Mouse (Mus musculus) midbrain, embryonic 14.5 days (tissue): ENCODE measurements around the gene Galnt16. TPM values are rescaled to one million over a fixed set of nuclear protein-coding genes. Genes with fewer than 3 reads are reported as not detected.

ENCODE experiments used
- ATAC-seq: fragments of 200-750 bp; cut with Nextera tagmentation; 2 replicates; pipeline ENCODE4 v1.8.0; 2017; ENCODE audit warnings: moderate number of reproducible peaks, moderate library complexity; ENCODE audit not compliant: low FRiP score, low TSS enrichment
- DNase-seq: peaks from one replicate; pipeline ENCODE4 v3.0.0-alpha.2; 2015
- H3K27ac ChIP-seq: fragments of 300-500 bp; sonication (generic); replicated peaks from 2 replicates; pipeline ENCODE4 v1.5.1; 2014; ENCODE audit warnings: mild to moderate bottlenecking, low read depth, low read length, moderate library complexity
- H3K27me3 ChIP-seq: fragments of 300-500 bp; sonication (generic); 2 replicates; pipeline ENCODE4 v1.6.1; 2014; ENCODE audit warnings: low read length, control low read depth, mixed read lengths; ENCODE audit not compliant: control insufficient read depth, insufficient read depth
- H3K36me3 ChIP-seq: fragments of 300-500 bp; sonication (generic); 2 replicates; pipeline ENCODE4 v1.6.1; 2014; ENCODE audit warnings: low read length, control low read depth; ENCODE audit not compliant: control insufficient read depth, insufficient read depth
- H3K4me1 ChIP-seq: fragments of 300-500 bp; sonication (generic); 2 replicates; pipeline ENCODE4 v1.6.1; 2014; ENCODE audit warnings: mild to moderate bottlenecking, antibody characterized with exemption, low read length, control low read depth; ENCODE audit not compliant: control insufficient read depth, insufficient read depth
- H3K4me2 ChIP-seq: fragments of 300-500 bp; sonication (generic); 2 replicates; pipeline ENCODE4 v1.6.1; 2014; ENCODE audit warnings: mild to moderate bottlenecking, low read length, moderate library complexity
- H3K4me3 ChIP-seq: fragments of 300-500 bp; sonication (generic); replicated peaks from 2 replicates; pipeline ENCODE4 v1.5.1; 2014; ENCODE audit warnings: low read depth, low read length
- H3K9ac ChIP-seq: fragments of 300-500 bp; sonication (generic); replicated peaks from 2 replicates; pipeline ENCODE4 v1.6.1; 2014; ENCODE audit warnings: mild to moderate bottlenecking, low read length, moderate library complexity
- H3K9me3 ChIP-seq: fragments of 300-500 bp; sonication (generic); 2 replicates; pipeline ENCODE4 v1.6.1; 2016; ENCODE audit warnings: low read length, control low read depth, mixed read lengths; ENCODE audit not compliant: control insufficient read depth
- WGBS: fragments of 180-500 bp; shearing (Covaris S2); extraction: QIAGEN DNeasy Blood & Tissue Kit; methylation state at CpG from one replicate; pipeline ENCODE4 v1.1.7; 2014; 5-methylcytosine and 5-hydroxymethylcytosine counted together
- polyA plus RNA-seq: library from polyadenylated mRNA; unstranded; fragments of >200 nt; fragmentation: Nextera tagmentation; extraction: Ambion mirVana; gene quantifications from 2 replicates; pipeline ENCODE4 v1.2.1, GENCODE M21; 2014

The Galnt16 gene
- polyA plus RNA-seq, 1 experiment from 2014 or later: 21.7 TPM

GRCm38 (mm10) chr12:80644506-80644868, 126.4 kb downstream of the Galnt16 start:
- DNase-seq (peak; percentile 13), ATAC-seq (no peak)
- Histone ChIP-seq H3K4me2 (peak overlapping the region; percentile 96), H3K27me3 (no peaks in the 10 kb centered on the region), H3K9me3 (no peaks in the 10 kb centered on the region), H3K4me3 (peak overlapping the region; percentile 93), H3K36me3 (peaks cover 21% of the 10 kb centered on the region), H3K4me1 (peaks cover 36% of the 10 kb centered on the region), H3K9ac (peak overlapping the region; percentile 87), H3K27ac (no peak overlapping the region; the same call in 1 of the 2 replicates)
- 11% methylated on average over 18 of the region's 18 CpGs for WGBS

GRCm38 (mm10) chr12:80646377-80646776, 128.3 kb downstream of the Galnt16 start:
- ATAC-seq: no peak
- DNase-seq: no peak
- peaks cover 7% of the 10 kb centered on the region for H3K36me3 ChIP-seq
- no peaks in the 10 kb centered on the region for H3K27me3 ChIP-seq
- H3K4me1 ChIP-seq: peaks cover 36% of the 10 kb centered on the region
- H3K9ac ChIP-seq: peak overlapping the region; percentile 36; the same call in 1 of the 2 replicates
- WGBS: 98% methylated on average over 3 of the region's 3 CpGs
- no peak overlapping the region for H3K4me3 ChIP-seq
- H3K4me2 ChIP-seq: peak overlapping the region; percentile 96
- H3K27ac ChIP-seq: no peak overlapping the region
- no peaks in the 10 kb centered on the region for H3K9me3 ChIP-seq

DNA sequence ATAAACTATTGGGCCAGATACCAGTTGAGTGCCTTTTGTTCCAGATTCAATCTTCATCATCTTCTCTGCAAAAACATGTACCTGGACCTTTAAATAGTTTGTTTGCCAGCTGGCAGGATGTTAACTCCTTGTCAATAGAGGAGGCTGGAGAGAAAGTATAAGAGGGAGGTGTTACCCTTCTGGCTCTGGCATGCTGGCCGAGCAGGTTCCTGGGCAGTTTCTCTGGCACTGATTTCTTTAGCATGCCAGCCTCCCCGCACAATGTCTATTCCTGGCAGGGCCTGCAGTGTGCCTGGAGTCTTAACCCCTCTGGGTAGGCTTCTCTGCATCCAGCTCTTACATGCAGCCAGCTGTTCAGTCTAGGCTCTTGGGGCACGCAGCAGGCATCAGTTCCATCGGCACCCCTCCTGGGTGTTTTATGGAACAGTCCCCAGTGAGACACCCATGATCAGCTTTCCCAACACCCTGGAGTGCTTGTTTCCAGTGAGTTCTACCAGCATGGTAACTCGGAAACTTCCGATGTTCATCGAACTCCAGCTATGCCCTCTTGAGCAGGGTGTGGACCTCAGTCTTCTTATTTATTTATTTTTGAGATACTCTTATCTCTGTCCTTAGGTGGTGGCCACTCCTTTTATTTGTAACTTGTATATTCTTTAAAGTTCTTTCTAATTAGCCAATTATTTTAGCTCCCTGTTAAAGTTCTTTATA, 136.0 kb downstream of the Galnt16 start:
- no peaks in the 10 kb centered on the region for H3K9me3 ChIP-seq
- H3K27ac ChIP-seq: no peak overlapping the region
- H3K9ac ChIP-seq: no peak overlapping the region
- ATAC-seq: no peak
- peaks cover 4% of the 10 kb centered on the region; the same call in 1 of the 2 replicates for H3K36me3 ChIP-seq
- 92% methylated on average over 7 of the region's 7 CpGs for WGBS
- no peak for DNase-seq
- H3K27me3 ChIP-seq: no peaks in the 10 kb centered on the region
- H3K4me1 ChIP-seq: no peaks in the 10 kb centered on the region
- H3K4me3 ChIP-seq: no peak overlapping the region
- no peak overlapping the region for H3K4me2 ChIP-seq

- no peaks in the 10 kb centered on the region for H3K9me3 ChIP-seq
- ATAC-seq (no peak), DNase-seq (no peak)
- H3K9ac ChIP-seq: no peak overlapping the region
- H3K27ac ChIP-seq: no peak overlapping the region
- no peak overlapping the region for H3K4me2 ChIP-seq
- no peaks in the 10 kb centered on the region for H3K27me3 ChIP-seq
- H3K4me1 ChIP-seq: no peaks in the 10 kb centered on the region
- 95% methylated on average over 3 of the region's 3 CpGs for WGBS
- no peak overlapping the region for H3K4me3 ChIP-seq
- peaks cover 4% of the 10 kb centered on the region; the same call in 1 of the 2 replicates for H3K36me3 ChIP-seq
These were observed 136.6 kb downstream of the Galnt16 start for GRCm38 (mm10) chr12:80654659-80655025.

DNA sequence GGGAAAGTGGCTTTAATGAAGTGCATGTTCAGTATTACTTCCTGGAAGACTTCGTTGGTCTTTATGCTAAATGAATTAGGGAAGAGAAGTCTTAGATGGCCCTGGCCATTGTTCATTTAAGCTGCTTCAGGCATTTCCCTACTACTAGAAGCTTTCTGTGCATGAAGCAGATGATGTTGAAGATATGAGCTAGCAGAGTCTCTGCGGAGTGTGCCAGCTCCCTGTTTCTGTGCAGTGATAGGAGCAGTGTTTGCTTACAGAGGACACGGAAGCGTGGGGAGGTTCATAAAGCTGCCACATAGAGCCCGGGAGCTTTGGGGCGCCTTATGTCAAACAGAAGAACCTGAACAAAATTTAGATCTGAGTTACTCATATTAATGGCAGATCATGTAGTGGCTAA, 140.6 kb downstream of the Galnt16 start:
- Histone ChIP-seq H3K27me3 (no peaks in the 10 kb centered on the region), H3K9me3 (no peaks in the 10 kb centered on the region), H3K36me3 (peaks cover 11% of the 10 kb centered on the region; the same call in 1 of the 2 replicates), H3K4me2 (no peak overlapping the region), H3K4me1 (no peaks in the 10 kb centered on the region), H3K27ac (no peak overlapping the region), H3K9ac (no peak overlapping the region), H3K4me3 (no peak overlapping the region)
- DNase-seq (peak; percentile 1), ATAC-seq (no peak)
- 89% methylated on average over 6 of the region's 6 CpGs for WGBS

- H3K4me3 ChIP-seq: no peak overlapping the region
- H3K9ac ChIP-seq: no peak overlapping the region
- no peaks in the 10 kb centered on the region for H3K27me3 ChIP-seq
- peaks cover 25% of the 10 kb centered on the region for H3K36me3 ChIP-seq
- no peaks in the 10 kb centered on the region for H3K4me1 ChIP-seq
- no peaks in the 10 kb centered on the region for H3K9me3 ChIP-seq
- H3K4me2 ChIP-seq: no peak overlapping the region
- no peak for DNase-seq
- H3K27ac ChIP-seq: no peak overlapping the region
- ATAC-seq: no peak
- 96% methylated on average over 10 of the region's 10 CpGs for WGBS
These were observed 144.2 kb downstream of the Galnt16 start for GRCm38 (mm10) chr12:80662322-80662721.

- no peak overlapping the region for H3K27ac ChIP-seq
- WGBS: 91% methylated on average over 2 of the region's 2 CpGs
- peaks cover 33% of the 10 kb centered on the region for H3K36me3 ChIP-seq
- no peak overlapping the region for H3K9ac ChIP-seq
- H3K4me1 ChIP-seq: no peaks in the 10 kb centered on the region
- H3K9me3 ChIP-seq: no peaks in the 10 kb centered on the region
- no peak overlapping the region for H3K4me3 ChIP-seq
- H3K4me2 ChIP-seq: no peak overlapping the region
- DNase-seq (no peak), ATAC-seq (no peak)
- no peaks in the 10 kb centered on the region for H3K27me3 ChIP-seq
These were observed 145.9 kb downstream of the Galnt16 start for GRCm38 (mm10) chr12:80663935-80664334.

DNA sequence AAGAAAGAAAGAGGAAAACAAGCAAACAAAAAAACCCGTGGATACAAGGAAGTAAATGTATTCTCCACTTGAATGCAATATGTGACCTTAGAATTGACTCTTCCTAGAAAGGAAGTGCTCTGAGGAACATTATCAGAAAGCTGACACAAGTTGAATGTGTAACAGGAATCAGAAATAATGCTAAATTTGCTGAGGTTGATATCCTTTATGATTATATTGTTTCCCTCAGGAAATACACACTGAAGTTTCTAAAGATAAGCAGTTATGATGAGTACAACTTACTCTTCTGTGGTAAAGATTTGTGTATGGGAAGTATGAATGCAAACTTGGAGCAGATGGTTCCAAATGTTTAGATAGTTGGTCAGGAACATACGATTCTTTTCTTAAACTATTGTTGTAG, 150.3 kb downstream of the Galnt16 start:
- no peak overlapping the region for H3K4me2 ChIP-seq
- H3K9me3 ChIP-seq: no peaks in the 10 kb centered on the region
- WGBS: 84% methylated on average over 2 of the region's 2 CpGs
- no peak overlapping the region for H3K4me3 ChIP-seq
- H3K36me3 ChIP-seq: peaks cover 28% of the 10 kb centered on the region
- ATAC-seq (no peak), DNase-seq (no peak)
- H3K9ac ChIP-seq: no peak overlapping the region
- H3K27me3 ChIP-seq: no peaks in the 10 kb centered on the region
- H3K27ac ChIP-seq: no peak overlapping the region
- H3K4me1 ChIP-seq: no peaks in the 10 kb centered on the region

DNA sequence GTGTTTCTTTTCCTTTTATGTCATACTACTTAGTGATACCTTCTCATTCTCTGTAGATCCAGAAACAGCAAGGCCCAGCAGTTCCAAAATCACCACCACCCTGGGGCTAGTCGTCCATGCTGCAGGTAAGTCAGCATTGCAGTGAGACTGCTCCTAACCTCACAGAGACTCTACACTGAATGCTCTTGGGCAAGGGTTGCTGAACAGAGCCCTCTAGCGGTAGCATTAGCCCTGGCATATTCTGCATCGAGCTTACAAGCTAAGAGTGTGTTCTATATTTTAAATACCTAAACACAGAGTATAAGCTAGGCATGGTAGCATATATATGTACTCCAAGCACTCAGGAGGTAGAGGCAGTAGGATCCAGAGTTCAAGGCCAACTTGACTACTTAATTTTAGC, 155.1 kb downstream of the Galnt16 start:
- ATAC-seq (no peak), DNase-seq (peak; percentile 84)
- WGBS: 13% methylated on average over 3 of the region's 3 CpGs
- H3K27ac ChIP-seq: no peak overlapping the region
- no peaks in the 10 kb centered on the region for H3K27me3 ChIP-seq
- H3K4me3 ChIP-seq: no peak overlapping the region
- no peak overlapping the region for H3K4me2 ChIP-seq
- no peaks in the 10 kb centered on the region for H3K9me3 ChIP-seq
- no peak overlapping the region for H3K9ac ChIP-seq
- no peaks in the 10 kb centered on the region for H3K4me1 ChIP-seq
- peaks cover 39% of the 10 kb centered on the region for H3K36me3 ChIP-seq
